Mouse (Mus musculus): ENCODE data around the gene Mrps34.

Gene Mrps34

DNA sequence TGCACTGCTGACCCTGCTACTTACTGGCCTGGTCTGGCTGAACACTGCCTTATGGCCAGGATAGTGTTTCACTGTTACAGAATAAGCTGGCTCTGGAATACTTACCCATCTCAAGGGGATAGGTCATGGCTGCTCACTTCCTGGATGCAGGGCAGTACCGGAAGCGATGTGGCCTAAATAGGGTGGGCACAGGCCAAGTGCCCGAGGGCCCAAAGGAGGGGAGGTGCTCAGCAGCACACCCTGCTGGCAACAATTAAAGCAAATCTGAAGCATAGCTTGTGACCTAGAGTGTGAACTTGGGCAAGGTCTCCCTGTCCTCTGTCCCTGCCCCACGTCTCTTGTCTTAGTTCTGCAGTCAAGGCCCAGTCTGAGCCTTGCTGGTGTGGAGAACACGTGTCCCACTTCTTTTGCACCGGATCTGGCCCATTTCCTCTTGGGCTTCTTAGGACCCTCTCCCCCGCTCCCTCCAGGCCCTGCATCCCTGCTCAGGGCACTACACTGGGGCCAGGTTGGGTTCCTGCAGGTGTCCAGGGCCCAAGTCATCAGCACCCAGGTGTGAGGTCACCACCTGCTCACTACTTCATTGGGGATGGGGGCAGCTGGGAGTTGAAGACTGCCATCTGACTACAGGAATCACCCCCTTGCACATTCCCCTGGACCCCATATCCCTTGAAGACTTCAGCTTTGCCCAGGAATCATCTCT, 13.0 kb upstream of the Mrps34 start:
- peak; percentile 34 for DNase-seq (ENCODE audit: low read depth, low spot score)

DNA sequence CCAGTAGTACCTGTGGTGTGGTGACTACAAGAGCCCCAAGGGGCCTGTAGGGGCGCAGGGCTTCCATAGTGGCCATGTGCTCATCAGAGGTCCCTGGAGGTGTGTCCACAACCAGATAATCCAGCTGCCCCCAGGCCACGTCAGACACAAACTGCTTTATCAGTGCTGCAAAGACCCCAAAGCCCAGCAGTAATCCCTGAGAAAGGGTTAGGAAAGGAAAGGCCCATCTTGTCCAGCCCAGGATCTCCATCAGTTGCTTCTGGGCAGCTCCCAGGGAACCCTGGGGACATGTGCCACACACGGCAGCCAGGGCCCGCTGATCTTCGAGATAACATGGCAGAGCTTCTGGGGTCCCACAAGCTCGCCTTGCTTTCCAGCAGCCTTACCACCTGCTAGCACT, 10.5 kb upstream of the Mrps34 start:
- no peak for DNase-seq (ENCODE audit: low read depth, low spot score)

DNA sequence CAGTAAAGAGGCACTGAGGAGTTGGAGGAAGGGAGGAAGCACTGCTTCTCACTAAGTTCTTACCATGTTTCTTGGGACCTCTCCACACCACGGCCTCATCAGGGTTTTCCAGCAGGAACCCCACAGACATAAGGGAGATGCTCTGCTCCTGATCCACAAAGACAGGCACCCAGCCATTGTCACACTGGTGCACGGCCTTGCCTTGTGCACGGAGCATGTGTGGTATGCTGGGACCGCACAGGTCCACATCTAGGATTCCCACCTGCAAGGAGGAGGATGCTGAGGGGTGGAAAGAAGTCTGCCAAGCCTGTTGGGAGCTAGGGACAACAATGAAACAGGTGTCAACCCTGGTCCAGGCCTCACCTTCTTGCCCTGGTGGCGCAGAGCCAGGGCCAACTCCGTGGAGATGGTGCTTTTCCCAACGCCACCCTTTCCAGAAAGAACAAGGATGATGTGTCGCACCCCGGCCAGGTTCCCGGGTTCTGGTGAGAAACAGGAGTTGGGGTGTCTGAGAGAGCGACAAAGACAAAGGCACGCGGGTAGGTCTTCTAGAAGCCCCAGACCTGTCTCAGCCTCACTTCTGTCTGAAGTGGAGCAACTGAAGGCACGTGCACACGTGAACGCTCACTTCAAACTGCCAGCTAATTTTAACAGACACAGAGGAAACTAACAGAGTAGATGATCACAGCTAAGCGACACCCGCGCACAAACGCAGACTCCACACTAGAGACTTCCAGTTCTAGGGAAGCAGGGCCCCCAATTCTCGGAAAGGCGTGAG, 9.4 kb upstream of the Mrps34 start:
- DNase-seq (ENCODE audit: low read depth, low spot score): no peak

DNA sequence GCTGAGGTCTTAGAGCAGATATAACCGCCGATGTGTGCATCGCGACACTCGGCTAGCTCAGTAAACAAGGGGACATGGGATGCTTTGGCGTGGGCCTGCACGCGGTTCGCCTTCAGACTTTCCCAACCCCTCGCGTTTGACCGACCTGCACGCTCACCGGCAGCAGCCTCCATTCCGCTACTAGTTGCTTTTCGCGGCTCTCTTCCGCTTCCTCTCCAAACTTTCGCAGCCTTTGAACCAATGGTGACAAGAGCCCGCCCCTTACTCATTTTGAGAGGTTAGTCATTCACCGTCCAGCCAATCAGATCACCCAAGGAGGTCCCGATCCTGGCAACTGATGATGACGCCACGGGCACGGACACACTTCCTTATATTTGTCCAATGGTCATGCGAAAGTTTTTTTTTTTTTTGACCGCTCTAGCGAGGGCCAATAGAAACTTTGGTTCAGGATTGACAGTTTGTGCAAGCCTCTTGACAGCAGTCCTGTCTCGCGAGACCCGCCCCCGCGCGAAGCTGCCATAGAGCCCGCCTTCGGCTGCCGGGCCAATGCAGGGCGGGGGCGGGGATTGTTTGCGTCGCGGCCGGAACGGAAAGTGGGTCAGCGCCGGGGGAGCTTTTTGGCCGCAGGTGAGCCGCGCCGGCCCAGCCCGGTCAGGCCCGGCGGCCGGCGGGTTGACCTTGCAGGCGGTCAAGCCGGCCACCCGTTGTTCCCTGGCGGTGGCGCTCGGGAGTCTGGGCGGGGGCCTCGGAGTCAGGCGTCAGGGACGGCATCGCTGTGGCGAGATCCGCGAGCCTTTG, 8.6 kb upstream of the Mrps34 start, which contains the start of the genes Nubp2 and Spsb3:
Nubp2 (minus strand) TSS at position 216 of the 798 bp plus-strand sequence.
Spsb3 (plus strand) TSS at position 510 of the 798 bp plus-strand sequence.
- peak; percentile 99 for DNase-seq (ENCODE audit: low read depth, low spot score)

DNA sequence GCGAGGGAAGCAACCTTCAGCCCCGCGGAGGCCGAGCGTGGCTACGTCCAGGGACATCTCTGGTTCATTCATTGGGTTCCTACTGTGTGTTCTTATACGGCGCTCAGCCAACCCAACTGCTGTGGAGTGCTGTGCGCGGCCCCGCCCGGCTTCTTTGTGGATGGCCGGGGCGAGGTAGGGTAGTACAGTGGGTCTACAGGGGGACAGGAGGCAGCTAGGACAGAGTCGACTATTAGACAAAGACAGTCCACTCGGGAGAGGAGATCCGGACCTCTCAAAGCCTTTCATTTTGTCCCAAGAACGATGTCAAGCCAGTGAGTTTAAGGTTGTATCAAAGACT, 8.0 kb upstream of the Mrps34 start:
- no peak for DNase-seq (ENCODE audit: low read depth, low spot score)

DNA sequence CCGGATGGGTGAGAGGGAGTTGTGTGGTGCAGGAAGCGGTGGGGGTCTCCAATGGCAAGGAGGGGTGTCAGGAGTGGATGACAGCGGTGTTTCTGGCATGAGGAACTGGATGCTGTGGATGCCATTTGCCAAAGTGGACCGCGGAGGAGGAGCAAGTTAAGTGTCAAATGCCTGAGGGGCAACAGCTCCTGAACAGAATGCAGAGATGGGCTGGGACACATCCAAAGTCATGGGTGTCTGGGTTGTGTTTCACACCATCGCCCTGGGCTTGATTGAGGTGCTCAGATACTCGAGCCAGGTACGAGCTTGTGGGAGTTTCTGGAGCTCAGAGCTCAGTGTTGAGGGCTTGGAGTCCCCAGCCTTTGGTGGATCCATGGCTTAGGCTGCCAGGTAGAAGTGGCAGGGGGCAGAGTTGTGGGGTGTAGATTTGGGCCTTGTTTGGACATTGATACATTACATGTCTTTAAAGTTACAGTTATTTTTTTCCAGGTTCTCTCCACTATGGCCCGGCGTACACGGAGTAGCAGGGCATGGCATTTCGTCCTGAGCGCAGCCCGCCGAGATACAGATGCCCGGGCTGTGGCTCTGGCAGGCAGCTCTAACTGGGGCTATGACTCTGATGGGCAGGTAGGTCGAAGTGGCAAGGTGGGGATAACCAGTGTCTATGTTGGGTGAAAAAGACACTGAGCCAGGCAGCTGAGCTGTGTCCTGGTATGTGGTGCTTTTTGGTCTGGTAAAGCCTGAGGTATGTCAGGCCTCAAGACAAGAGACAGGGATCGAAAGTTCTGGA, 7.4 kb upstream of the Mrps34 start:
- DNase-seq (ENCODE audit: low read depth, low spot score): no peak

DNA sequence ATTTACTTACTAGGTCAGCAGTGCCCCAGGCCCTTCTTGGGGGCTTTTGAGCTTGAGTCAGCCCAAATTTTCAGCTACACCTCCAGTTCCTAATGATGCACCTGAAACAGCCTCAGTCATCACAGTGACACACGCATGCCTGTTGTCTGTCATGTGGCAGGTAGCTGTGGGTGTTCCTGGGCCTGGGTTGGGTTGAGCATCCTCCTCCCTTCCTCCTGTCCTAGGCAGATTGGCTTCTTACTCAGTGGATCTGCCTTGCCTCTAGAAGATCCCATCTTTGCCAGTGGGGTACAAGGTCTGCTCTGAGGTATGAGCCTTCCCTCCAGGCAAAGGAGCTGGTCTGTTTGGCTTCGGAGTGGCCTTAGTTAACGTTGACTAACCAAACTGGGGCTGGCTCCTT, 6.1 kb upstream of the Mrps34 start:
- DNase-seq (ENCODE audit: low read depth, low spot score): no peak

DNA sequence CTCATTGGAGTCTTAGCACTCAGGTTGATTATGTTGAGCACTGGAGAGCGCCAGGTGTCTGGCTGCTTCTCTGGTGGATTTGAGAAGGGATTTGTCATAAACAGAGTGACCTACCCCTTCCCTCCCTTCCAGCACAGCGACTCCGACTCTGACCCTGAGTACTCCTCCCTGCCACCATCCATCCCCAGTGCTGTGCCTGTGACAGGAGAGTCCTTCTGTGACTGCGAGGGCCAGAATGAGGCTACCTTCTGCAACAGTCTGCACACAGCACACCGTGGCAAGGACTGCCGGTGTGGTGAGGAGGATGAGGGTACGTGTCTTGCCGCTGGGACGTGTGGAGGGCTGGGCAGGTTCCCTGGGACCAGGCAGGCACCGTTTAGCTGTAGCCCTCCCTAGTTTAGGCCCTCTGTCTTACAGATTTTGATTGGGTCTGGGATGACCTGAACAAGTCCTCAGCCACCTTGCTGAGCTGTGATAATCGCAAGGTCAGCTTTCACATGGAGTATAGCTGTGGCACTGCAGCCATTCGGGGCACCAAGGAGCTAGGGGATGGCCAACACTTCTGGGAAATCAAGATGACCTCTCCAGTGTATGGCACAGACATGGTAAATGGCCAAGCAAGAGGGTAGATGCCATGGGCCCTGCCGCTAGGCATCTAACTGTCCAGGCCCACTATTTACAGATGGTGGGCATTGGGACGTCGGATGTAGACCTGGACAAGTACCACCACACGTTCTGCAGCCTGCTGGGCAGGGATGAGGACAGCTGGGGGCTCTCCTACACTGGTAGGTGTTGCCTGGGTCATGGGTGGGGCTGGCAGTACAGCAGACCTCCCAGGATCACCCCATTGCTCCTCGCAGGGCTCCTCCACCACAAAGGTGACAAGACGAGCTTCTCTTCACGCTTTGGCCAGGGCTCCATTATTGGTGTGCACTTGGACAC, 4.5 kb upstream of the Mrps34 start:
- DNase-seq (ENCODE audit: low read depth, low spot score): no peak

DNA sequence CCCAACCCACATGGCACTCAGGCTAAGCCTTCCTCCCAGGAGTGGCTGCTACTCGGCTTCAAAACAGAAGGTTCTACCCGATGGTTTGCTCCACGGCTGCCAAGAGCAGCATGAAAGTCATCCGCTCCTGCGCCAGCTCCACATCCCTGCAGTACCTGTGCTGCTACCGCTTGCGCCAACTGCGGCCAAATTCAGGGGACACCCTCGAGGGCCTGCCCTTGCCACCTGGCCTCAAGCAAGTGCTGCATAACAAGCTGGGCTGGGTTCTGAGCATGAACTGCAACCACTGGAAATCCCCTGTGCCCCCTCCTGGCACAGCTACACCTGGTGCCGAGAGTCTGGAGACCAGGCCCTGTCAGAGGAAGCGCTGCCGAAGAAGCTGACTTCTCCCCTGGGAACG, 3.6 kb upstream of the Mrps34 start:
- DNase-seq (ENCODE audit: low read depth, low spot score): no peak

DNA sequence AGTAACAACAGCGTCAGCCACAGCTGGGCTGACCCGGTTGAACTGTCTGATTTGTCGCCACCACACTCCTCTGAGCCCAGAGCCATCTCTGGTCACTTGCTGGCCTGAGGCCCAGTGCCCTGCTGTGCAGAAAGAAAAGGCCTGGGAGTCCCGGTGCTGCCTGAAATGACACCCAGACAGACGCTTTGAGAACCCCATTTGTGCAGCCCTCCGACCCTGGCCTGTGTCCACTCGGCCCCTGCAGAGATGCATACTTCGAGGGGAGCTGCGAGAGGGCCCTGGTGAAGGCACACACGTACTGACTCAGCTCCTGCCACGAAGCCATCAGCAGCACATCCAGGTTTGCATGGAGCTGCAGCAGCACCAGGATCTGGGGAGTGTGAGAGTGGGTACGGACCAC, 2.1 kb upstream of the Mrps34 start:
- no peak for DNase-seq (ENCODE audit: low read depth, low spot score)

DNA sequence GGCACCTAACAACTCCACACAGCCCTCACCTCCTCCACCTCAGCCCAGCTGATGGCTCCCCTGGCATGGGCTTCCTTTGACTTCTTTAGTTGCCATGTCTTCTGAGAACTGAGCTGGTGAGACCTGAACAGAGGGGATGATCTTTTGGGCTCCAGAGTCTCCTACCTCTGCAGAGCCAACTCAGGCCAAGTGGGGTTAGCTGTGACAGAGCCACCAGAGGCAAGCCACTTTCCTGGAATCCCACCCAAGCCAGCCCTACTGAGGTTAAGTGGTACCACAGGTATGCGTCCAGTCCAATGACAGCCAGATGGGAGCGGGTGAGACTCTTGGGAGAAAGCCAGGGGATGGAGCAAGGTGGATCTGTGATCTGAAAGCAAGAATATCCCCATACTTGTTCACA, 1.6 kb upstream of the Mrps34 start:
- no peak for DNase-seq (ENCODE audit: low read depth, low spot score)

DNA sequence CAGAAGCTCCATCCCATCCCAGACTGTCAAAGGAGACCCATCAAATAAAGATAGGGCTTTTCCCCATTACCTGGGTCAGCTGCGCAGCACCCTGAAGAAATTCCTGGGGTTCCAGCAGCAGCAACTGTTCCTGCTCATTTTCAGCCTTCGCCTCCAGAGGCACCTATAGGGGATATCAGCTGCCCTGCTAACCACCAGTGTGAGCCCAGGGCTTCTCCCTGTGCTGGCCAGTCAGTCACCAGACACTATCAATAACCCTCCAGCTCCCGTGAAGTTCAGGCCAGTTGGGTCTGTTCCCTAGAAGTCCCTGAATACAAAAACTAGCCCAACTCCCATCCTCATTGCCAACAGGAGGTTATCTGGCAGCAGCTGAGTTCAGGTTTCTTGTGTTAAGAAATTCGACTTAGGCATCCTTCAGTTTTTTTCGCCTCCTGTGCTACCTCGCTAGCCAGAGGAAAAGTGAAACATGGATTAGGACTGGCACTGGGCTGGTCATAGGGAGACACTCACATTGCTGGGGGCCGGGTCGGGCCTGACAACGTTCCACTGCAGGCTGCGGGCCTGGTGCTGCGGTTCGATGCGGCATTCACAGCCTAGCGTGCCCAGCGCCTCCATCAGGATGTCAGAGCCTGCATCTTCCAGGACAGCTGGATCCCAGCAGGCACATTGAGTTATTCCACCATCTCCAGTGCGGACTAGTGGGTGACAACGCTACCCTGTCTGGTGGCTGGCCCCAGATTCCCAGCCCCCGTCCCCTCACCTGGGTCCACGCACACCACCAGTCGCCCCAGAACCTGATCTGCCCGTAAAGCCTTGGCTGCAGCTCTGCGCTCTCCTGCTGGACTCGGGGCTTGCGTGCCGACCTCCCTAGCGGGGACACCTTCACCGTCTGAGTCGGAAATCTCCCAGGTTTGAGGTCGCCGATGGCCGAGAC, 588 bp upstream of the Mrps34 start:
- DNase-seq (ENCODE audit: low read depth, low spot score): no peak

DNA sequence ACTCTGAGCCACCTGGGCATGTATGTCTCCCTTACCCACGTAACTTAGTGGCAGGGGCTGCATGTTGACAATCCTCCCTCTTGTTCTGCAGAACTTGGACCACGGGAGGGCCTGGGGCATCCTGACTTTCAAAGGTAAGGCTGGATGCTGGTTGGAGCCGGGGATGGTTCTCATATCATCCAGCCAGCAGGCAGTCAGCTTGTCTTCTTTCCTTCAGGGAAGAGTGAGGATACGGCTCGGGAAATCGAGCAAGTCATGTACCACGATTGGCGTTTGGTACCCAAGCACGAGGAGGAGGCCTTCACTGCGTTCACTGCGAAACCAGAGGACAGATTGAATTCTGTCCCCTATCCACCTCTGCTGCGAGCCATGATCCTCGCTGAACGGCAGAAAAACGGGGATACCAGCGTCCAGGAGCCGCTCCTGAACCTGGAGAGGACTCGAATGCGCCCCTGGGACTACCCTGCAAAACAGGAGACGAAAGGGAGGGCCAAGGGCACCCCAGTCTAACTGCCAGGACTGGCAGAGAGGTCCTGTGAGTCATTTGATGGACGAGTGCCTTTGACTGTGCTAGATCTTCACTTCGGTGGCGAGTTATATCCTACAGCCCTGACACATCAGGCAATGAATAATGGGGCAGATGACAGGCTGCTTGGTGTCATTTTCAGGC, 790 bp downstream of the Mrps34 start:
- DNase-seq (ENCODE audit: low read depth, low spot score): no peak

DNA sequence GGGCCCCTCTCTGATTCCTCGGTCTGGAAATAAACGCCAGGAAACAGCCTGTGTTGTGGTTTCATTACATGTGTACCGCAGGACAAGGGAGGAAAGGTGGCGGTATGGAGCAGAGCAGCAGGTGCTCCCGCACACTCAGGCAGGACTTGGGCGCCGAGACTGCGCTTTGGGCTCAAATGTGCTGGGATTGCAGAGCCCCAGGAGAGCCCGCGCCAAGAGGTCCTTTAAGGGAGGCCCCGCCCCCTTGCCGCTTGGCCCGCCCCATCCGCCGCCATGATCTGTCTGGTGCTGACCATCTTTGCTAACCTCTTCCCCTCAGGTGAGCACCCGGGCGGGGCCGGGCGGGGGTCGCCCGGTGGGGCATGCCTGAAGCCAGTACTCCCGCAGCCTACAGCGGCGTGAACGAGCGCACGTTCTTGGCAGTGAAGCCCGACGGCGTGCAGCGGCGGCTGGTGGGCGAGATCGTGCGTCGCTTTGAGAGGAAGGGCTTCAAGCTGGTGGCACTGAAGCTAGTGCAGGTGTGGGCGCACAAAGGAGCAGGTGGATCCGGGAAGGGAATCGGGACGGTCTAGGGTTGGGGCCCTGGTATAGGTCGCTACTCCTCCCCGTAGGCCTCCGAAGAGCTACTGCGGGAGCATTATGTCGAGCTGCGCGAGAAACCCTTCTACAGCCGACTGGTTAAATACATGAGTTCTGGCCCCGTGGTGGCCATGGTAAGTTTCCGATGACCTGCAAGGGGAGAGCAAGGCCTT, 1.5 kb downstream of the Mrps34 start, which contains the start of gene Nme3:
Nme3 (plus strand) TSS at position 260 of the 752 bp plus-strand sequence.
- DNase-seq (ENCODE audit: low read depth, low spot score): peak; percentile 61

DNA sequence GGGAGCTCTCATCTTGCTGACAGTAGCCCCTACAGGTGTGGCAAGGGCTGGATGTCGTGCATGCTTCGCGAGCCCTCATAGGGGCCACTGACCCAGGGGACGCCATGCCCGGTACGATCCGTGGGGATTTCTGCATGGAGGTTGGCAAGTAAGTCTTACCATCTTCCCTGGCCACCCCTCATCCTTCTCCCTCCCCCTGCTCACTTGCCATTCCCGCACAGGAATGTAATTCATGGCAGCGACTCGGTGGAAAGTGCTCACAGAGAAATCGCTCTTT, 2.0 kb downstream of the Mrps34 start:
- no peak for DNase-seq (ENCODE audit: low read depth, low spot score)

DNA sequence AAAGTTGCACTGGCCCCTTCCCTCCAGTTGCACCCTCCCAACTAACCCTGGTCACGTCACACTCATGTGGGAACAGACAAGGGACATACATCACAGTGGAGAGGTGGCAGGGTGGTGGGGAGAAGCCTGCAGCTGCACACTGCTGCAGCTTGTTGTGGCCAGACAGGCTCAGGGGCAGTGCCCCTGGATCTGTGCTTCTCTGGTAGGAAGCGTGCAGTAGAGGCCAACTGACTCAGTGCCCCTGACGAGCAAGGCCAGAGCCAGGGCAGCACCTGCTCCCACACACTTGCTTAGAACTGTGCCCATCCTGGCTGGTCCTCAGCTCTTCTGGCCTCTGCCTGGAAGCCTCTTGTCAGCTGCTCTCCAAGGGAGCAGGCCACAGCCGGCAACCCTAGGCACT, 2.7 kb downstream of the Mrps34 start:
- DNase-seq (ENCODE audit: low read depth, low spot score): no peak

DNA sequence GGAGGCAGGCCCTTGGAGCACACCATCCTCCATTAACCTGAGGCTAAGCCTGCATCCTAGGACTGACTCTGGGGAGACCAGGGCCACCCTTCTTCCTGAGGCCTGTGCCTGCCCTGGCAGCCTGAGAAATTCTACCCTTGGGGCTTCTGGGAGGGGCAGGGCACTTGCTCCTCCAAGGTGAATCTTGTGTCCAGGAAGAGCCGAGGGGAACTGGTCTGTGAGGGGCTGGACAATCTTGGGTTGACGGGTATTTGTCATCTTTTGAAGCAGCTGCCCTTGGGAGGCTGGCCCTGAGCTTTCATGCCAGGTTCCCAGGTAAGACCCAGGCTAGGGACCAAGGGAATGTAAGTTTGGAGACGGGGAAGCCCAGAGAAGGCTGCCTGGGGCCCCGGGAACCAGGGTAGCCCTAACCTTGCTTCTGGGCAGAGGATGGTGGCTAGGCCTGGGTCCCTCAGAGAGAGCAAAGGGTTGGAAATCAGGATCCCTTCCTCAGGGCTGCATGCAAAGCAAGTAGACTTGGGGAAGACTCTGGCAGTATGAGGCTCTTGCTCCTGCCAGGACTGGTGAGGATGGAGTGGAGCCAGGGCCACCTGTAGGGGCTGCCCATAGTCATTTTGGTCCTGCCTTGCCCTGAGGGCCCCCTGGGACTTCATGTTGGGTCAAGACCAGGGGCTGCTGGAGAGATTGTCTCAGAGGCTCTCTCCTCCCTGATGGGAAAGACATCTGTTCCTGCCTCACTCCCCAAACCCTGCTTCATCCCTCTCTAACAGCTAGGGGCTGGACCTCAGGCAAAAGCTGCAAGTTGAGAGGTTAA, 3.3 kb downstream of the Mrps34 start:
- no peak for DNase-seq (ENCODE audit: low read depth, low spot score)

Data from forelimb bud, embryonic 11.5 days (tissue).